Mouse (Mus musculus): ENCODE results near the gene Mtus2. TPM values are rescaled to one million over a fixed set of nuclear protein-coding genes. Genes with fewer than 3 reads are reported as not detected.
"Not testable (repeated sequence)": the region's sequence is repeated elsewhere in the genome, so short reads cannot be mapped to it uniquely, and the experiment has no call there.

Mtus2 gene
- polyA plus RNA-seq, 1 experiment from 2014 or later = 1.6 TPM

DNA sequence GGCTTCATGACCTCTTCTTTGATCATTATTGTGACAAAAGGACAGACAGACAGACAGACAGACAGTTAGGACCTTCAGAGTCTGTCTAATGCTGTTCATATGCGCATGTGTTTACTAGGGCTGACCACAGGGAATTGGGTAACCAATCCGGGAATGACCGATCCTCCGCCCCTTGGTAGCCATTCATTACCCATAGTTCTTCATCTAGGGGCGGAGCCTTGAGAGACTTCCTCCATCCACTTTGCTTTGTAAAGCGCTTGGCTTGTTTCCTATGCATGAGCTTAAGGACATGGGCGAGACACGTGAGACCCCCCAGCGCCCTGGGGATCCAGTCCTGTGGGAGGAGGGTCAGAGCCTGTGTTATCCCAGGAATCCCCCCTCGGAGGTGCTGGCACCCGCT, 345.8 kb downstream of the Mtus2 start:
- no peak for TF ChIP-seq EP300 (IDR thresholded peaks at IDR 0.05; ENCODE audit: low read depth)
- TF ChIP-seq CTCF (IDR thresholded peaks at IDR 0.05; ENCODE audit: low read depth) = no peak
- no peaks in the 10 kb centered on the region for H3K36me3 ChIP-seq (replicated peaks; ENCODE audit: insufficient read depth, low read length)
- H3K9ac ChIP-seq (replicated peaks) = no peak overlapping the region
- ATAC-seq = no peak
- H3K4me1 ChIP-seq (ENCODE audit: insufficient read depth) = no peaks in the 10 kb centered on the region
- H3K27ac ChIP-seq (ENCODE audit: low read depth) = no peak overlapping the region
- no peaks in the 10 kb centered on the region for H3K9me3 ChIP-seq (ENCODE audit: low read length)
- H3K4me2 ChIP-seq (ENCODE audit: low read depth, low read length) = no peak overlapping the region
- WGBS (ENCODE audit: insufficient replicate concordance) = 76% methylated on average over 11 of the region's 11 CpGs
- H3K27me3 ChIP-seq (ENCODE audit: insufficient read depth, low read length) = no peaks in the 10 kb centered on the region
- no peak for DNase-seq
- no peak overlapping the region for H3K4me3 ChIP-seq (ENCODE audit: low read depth, low read length)

DNA sequence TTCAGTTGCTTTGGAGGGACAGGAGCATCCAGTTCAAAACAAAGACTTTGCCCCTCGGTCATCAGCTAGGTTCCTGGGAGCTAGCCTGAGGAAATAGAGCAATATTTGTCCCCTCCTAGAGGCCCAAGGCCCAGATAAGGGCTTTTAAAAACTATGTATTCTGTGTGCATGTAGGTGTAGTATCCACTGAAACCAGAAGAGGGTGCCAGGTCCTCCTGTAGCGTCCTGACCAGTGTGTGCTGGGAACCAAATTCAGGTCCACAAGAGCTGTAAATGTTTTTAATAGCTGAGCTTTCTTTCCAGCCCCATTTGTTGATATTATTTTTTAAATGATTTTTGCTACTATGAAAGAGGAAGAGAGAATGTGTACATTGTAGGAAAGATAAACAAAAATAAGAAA, 347.0 kb downstream of the Mtus2 start:
- no peak overlapping the region for H3K9ac ChIP-seq (replicated peaks)
- TF ChIP-seq EP300 (IDR thresholded peaks at IDR 0.05; ENCODE audit: low read depth) = no peak
- TF ChIP-seq CTCF (IDR thresholded peaks at IDR 0.05; ENCODE audit: low read depth) = no peak
- H3K4me1 ChIP-seq (ENCODE audit: insufficient read depth) = no peaks in the 10 kb centered on the region
- no peak for DNase-seq
- no peaks in the 10 kb centered on the region for H3K36me3 ChIP-seq (replicated peaks; ENCODE audit: insufficient read depth, low read length)
- H3K27me3 ChIP-seq (ENCODE audit: insufficient read depth, low read length) = no peaks in the 10 kb centered on the region
- no peak overlapping the region for H3K27ac ChIP-seq (ENCODE audit: low read depth)
- no peak for ATAC-seq
- 78% methylated on average over 2 of the region's 2 CpGs for WGBS (ENCODE audit: insufficient replicate concordance)
- H3K9me3 ChIP-seq (ENCODE audit: low read length) = no peaks in the 10 kb centered on the region
- H3K4me3 ChIP-seq (ENCODE audit: low read depth, low read length) = no peak overlapping the region
- no peak overlapping the region for H3K4me2 ChIP-seq (ENCODE audit: low read depth, low read length)

DNA sequence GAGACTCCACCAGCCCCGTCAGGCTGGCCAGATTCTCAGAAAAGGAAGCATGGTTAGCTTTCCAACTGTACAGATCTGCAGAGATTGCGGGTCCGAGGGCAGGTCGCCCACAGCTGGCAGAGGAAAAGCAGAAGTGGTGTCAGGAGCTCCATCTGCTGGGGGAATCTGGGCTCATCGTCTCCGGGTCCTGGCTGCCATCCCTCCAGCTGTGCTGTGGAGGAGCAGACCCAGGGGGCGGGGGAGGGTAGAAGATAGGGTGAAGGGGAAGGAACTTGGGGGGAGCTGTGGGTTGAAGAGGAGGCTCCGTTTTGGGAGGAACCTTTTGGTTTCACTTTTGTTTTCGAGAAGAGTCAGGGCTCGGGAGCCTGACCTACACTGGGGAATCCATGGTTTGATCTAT, 353.7 kb downstream of the Mtus2 start:
- H3K4me2 ChIP-seq (ENCODE audit: low read depth, low read length) = peak overlapping the region; percentile 51
- H3K4me3 ChIP-seq (ENCODE audit: low read depth, low read length) = peak overlapping the region; percentile 40
- no peaks in the 10 kb centered on the region for H3K9me3 ChIP-seq (ENCODE audit: low read length)
- WGBS (ENCODE audit: insufficient replicate concordance) = 22% methylated on average over 10 of the region's 10 CpGs
- DNase-seq = peak; percentile 74
- no peaks in the 10 kb centered on the region for H3K36me3 ChIP-seq (replicated peaks; ENCODE audit: insufficient read depth, low read length)
- H3K27me3 ChIP-seq (ENCODE audit: insufficient read depth, low read length) = no peaks in the 10 kb centered on the region
- H3K9ac ChIP-seq (replicated peaks) = no peak overlapping the region; the same call in 1 of the 2 replicates
- no peaks in the 10 kb centered on the region for H3K4me1 ChIP-seq (ENCODE audit: insufficient read depth)
- ATAC-seq = peak; percentile 79
- H3K27ac ChIP-seq (ENCODE audit: low read depth) = no peak overlapping the region
- no peak for TF ChIP-seq EP300 (IDR thresholded peaks at IDR 0.05; ENCODE audit: low read depth)
- peak; percentile 59 for TF ChIP-seq CTCF (IDR thresholded peaks at IDR 0.05; ENCODE audit: low read depth)

DNA sequence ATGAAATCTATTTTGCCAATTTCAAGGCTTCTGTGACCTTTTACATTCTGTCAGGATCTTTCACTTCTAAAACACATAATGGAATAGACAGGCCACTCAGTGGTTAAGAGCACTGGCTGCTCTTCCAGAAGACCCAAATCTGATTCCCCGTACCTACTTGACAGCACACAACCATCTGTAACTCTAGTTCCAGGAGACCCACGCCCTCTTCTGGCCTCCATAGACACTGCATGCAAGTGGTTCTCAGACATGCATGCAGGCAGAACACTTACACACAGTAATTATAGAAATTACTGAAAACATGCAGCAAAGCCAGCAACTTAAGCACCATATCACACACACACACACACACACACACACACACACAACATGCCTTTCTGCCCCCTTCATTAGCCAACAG, 355.3 kb downstream of the Mtus2 start:
- Histone ChIP-seq H3K9ac (replicated peaks) (no peak overlapping the region), H3K4me3 (ENCODE audit: low read depth, low read length) (no peak overlapping the region), H3K4me1 (ENCODE audit: insufficient read depth) (no peaks in the 10 kb centered on the region), H3K27me3 (ENCODE audit: insufficient read depth, low read length) (no peaks in the 10 kb centered on the region), H3K9me3 (ENCODE audit: low read length) (no peaks in the 10 kb centered on the region), H3K36me3 (replicated peaks; ENCODE audit: insufficient read depth, low read length) (no peaks in the 10 kb centered on the region), H3K4me2 (ENCODE audit: low read depth, low read length) (no peak overlapping the region), H3K27ac (ENCODE audit: low read depth) (no peak overlapping the region)
- no peak for DNase-seq
- 59% methylated on average over 2 of the region's 2 CpGs for WGBS (ENCODE audit: insufficient replicate concordance)
- ATAC-seq = no peak
- peak; percentile 26; the same call in 1 of the 2 replicates for TF ChIP-seq CTCF (IDR thresholded peaks at IDR 0.05; ENCODE audit: low read depth)
- TF ChIP-seq EP300 (IDR thresholded peaks at IDR 0.05; ENCODE audit: low read depth) = no peak

DNA sequence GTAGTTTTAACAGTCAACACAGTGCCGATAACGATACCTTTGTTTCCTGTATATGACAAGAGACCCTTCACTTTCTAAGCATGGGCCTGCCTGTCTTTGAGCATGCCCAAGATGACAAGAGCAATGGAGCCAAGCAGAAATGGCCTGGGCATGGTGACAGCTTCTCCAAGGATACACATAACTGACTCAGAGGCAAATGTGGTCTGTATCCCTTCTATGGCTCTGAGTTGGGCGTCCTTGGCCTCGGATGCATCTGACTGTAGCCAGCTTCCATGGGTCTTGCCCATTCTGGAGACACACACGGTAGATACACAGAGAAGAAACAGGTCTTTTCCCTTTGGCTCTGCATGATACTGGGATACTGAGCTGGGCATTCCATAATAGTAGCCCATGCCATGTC, 357.8 kb downstream of the Mtus2 start:
- 75% methylated on average over 5 of the region's 5 CpGs for WGBS (ENCODE audit: insufficient replicate concordance)

DNA sequence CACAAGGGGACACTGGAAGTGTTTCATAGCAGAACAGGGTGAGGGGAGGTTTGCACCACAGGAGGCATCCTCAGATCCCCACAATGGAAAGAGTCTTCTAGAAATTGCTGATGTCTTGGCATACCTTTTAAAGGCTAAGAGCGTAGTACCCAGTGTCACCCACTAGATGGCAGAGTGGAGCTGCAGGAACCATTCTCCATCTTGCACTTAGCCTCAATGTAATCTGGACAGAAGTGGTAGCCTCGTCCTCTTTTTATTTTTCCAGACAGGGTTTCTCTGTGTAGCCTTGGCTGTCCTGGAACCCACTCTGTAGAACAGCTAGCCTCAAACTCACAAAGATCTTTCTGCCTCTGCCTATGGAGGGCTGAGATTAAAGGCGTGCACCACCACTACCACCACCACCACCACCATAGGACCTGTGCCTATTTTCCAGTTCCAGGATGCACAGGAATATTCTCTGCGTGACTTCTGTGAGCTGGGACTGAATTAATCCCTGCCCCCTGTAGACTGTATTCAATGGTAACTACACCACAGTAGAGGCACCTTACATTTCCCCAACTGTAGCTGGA, 368.3 kb downstream of the Mtus2 start:
- Histone ChIP-seq H3K27ac (ENCODE audit: low read depth) (no peak overlapping the region), H3K9me3 (ENCODE audit: low read length) (no peaks in the 10 kb centered on the region), H3K4me3 (ENCODE audit: low read depth, low read length) (no peak overlapping the region), H3K4me2 (ENCODE audit: low read depth, low read length) (no peak overlapping the region), H3K4me1 (ENCODE audit: insufficient read depth) (no peaks in the 10 kb centered on the region), H3K36me3 (replicated peaks; ENCODE audit: insufficient read depth, low read length) (no peaks in the 10 kb centered on the region), H3K9ac (replicated peaks) (no peak overlapping the region), H3K27me3 (ENCODE audit: insufficient read depth, low read length) (no peaks in the 10 kb centered on the region)
- WGBS (ENCODE audit: insufficient replicate concordance) = 43% methylated on average over 4 of the region's 4 CpGs
- TF ChIP-seq EP300 (IDR thresholded peaks at IDR 0.05; ENCODE audit: low read depth) (no peak), CTCF (IDR thresholded peaks at IDR 0.05; ENCODE audit: low read depth) (peak; percentile 97)
- ATAC-seq = no peak
- peak; percentile 59 for DNase-seq

More for the DNA sequence above, 357.8 kb downstream of the Mtus2 start:
- H3K27me3 ChIP-seq (ENCODE audit: insufficient read depth, low read length) = no peaks in the 10 kb centered on the region
- no peak overlapping the region for H3K27ac ChIP-seq (ENCODE audit: low read depth)
- H3K4me2 ChIP-seq (ENCODE audit: low read depth, low read length) = no peak overlapping the region
- no peak overlapping the region for H3K9ac ChIP-seq (replicated peaks)
- no peaks in the 10 kb centered on the region for H3K36me3 ChIP-seq (replicated peaks; ENCODE audit: insufficient read depth, low read length)
- ATAC-seq (no peak), DNase-seq (no peak)
- TF ChIP-seq CTCF (IDR thresholded peaks at IDR 0.05; ENCODE audit: low read depth) (no peak), EP300 (IDR thresholded peaks at IDR 0.05; ENCODE audit: low read depth) (no peak)
- no peaks in the 10 kb centered on the region for H3K9me3 ChIP-seq (ENCODE audit: low read length)
- no peaks in the 10 kb centered on the region for H3K4me1 ChIP-seq (ENCODE audit: insufficient read depth)
- no peak overlapping the region for H3K4me3 ChIP-seq (ENCODE audit: low read depth, low read length)

DNA sequence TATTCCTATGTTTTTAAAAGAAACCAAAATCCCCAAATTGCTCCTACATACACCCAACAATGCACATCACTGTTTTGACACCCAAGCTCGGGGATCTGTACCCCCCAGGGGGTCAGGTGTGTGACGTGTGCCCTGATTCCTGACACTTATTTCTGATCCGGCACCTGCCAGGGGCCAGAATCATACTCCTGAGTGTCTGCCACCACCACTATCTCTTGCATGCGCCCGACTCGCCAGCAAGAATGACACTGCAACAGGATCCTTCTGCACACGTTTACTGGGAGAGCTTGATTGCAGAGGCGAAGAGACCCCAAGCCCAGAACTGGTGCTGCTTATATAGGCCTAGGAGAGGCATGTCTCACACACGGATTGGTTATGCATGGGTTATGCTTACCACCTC, 369.2 kb downstream of the Mtus2 start:
- not testable (repeated sequence) for H3K9me3 ChIP-seq (ENCODE audit: low read length); H3K4me1 ChIP-seq (ENCODE audit: insufficient read depth); H3K4me3 ChIP-seq (ENCODE audit: low read depth, low read length); DNase-seq; H3K36me3 ChIP-seq (replicated peaks; ENCODE audit: insufficient read depth, low read length); H3K4me2 ChIP-seq (ENCODE audit: low read depth, low read length); H3K27ac ChIP-seq (ENCODE audit: low read depth); H3K27me3 ChIP-seq (ENCODE audit: insufficient read depth, low read length); H3K9ac ChIP-seq (replicated peaks); ATAC-seq
- 84% methylated on average over 9 of the region's 9 CpGs for WGBS (ENCODE audit: insufficient replicate concordance)

Measured in liver, postnatal 0 days (tissue).